Mouse (Mus musculus): ENCODE measurements around the gene Plekho2.

Plekho2 gene

GRCm38 (mm10) chr9:65579781-65580371 lies at the start of gene Plekho2:
Plekho2 (minus strand) TSS chr9:65580040.
- peak; percentile 59 to 93 for DNase-seq (ENCODE audit: low spot score in 2 of 2)

- DNase-seq (ENCODE audit: low spot score in 2 of 2), result no peak
Measured at GRCm38 (mm10) chr9:65629025-65629766, 49.4 kb upstream of the Plekho2 start, which contains the start of gene Rbpms2. Rbpms2 (plus strand) TSS chr9:65629648.

- DNase-seq (ENCODE audit: low spot score in 2 of 2), result no peak
Measured at GRCm38 (mm10) chr9:65624266-65624665, 44.4 kb upstream of the Plekho2 start.

- DNase-seq (ENCODE audit: low spot score in 2 of 2), result no peak
Measured at GRCm38 (mm10) chr9:65622826-65623225, 43.0 kb upstream of the Plekho2 start.

GRCm38 (mm10) chr9:65621666-65622065 lies 41.8 kb upstream of the Plekho2 start:
- no peak for DNase-seq (ENCODE audit: low spot score in 2 of 2)

GRCm38 (mm10) chr9:65621196-65621595 lies 41.4 kb upstream of the Plekho2 start:
- DNase-seq (ENCODE audit: low spot score in 2 of 2), result no peak

GRCm38 (mm10) chr9:65619311-65619710 lies 39.5 kb upstream of the Plekho2 start:
- no peak for DNase-seq (ENCODE audit: low spot score in 2 of 2)

GRCm38 (mm10) chr9:65613098-65613497 lies 33.3 kb upstream of the Plekho2 start:
- DNase-seq (ENCODE audit: low spot score in 2 of 2), result no peak

GRCm38 (mm10) chr9:65611969-65612486 lies 32.2 kb upstream of the Plekho2 start:
- DNase-seq (ENCODE audit: low spot score in 2 of 2), result no peak

GRCm38 (mm10) chr9:65607120-65607519 lies 27.3 kb upstream of the Plekho2 start:
- DNase-seq (ENCODE audit: low spot score in 2 of 2), result no peak

- no peak for DNase-seq (ENCODE audit: low spot score in 2 of 2)
Measured at GRCm38 (mm10) chr9:65606321-65607109, 26.7 kb upstream of the Plekho2 start.

- DNase-seq (ENCODE audit: low spot score in 2 of 2), result peak; percentile 39 to 62
Measured at GRCm38 (mm10) chr9:65605471-65606136, 25.8 kb upstream of the Plekho2 start.

GRCm38 (mm10) chr9:65603401-65604102 lies 23.7 kb upstream of the Plekho2 start:
- DNase-seq (ENCODE audit: low spot score in 2 of 2), result no peak

- DNase-seq (ENCODE audit: low spot score in 2 of 2), result no peak
Measured at GRCm38 (mm10) chr9:65600951-65601350, 21.1 kb upstream of the Plekho2 start.

GRCm38 (mm10) chr9:65598765-65599249 lies 19.0 kb upstream of the Plekho2 start:
- DNase-seq (ENCODE audit: low spot score in 2 of 2), result no peak

- no peak for DNase-seq (ENCODE audit: low spot score in 2 of 2)
Measured at GRCm38 (mm10) chr9:65593596-65593995, 13.8 kb upstream of the Plekho2 start.

GRCm38 (mm10) chr9:65592721-65593120 lies 12.9 kb upstream of the Plekho2 start:
- no peak for DNase-seq (ENCODE audit: low spot score in 2 of 2)

- DNase-seq (ENCODE audit: low spot score in 2 of 2), result no peak
Measured at GRCm38 (mm10) chr9:65589091-65589490, 9.3 kb upstream of the Plekho2 start.

GRCm38 (mm10) chr9:65587573-65588358 lies 7.9 kb upstream of the Plekho2 start:
- no peak for DNase-seq (ENCODE audit: low spot score in 2 of 2)

GRCm38 (mm10) chr9:65587270-65587572 lies 7.4 kb upstream of the Plekho2 start:
- no peak for DNase-seq (ENCODE audit: low spot score in 2 of 2)
